Mouse (Mus musculus) lung, adult 2 months (tissue): ENCODE measurements around the gene Hes7. TPM values are rescaled to one million over a fixed set of nuclear protein-coding genes. Genes with fewer than 3 reads are reported as not detected.

Experiments used
- DNase-seq: peaks from one replicate; pipeline ENCODE4 v3.0.0; 2022
- H3K4me1 ChIP-seq: fragments of 200-500 bp; 2 replicates; pipeline ENCODE4 v1.6.1; 2011; ENCODE audit warnings: low read length; ENCODE audit not compliant: control insufficient read depth, insufficient read depth
- H3K4me3 ChIP-seq: fragments of 200-500 bp; replicated peaks from 2 replicates; pipeline ENCODE3; 2011; ENCODE audit warnings: low read depth, mild to moderate bottlenecking, control low read depth, low read length; ENCODE audit errors: extremely low read depth
- CTCF ChIP-seq: fragments of 200-500 bp; IDR thresholded peaks from 2 replicates; pipeline ENCODE4 v1.5.1; 2011; ENCODE audit warnings: mild to moderate bottlenecking, low read length, control low read depth; ENCODE audit not compliant: insufficient read depth
- POLR2A ChIP-seq: fragments of 200-500 bp; IDR thresholded peaks from 2 replicates; pipeline ENCODE4 v1.6.1; 2011; ENCODE audit warnings: low read depth, mild to moderate bottlenecking, control low read depth, low read length, borderline replicate concordance; ENCODE audit errors: extremely low read depth
- WGBS: fragments of 180-500 bp; shearing (Covaris S2); methylation state at CpG from one replicate; pipeline ENCODE4 v1.1.7; 2018; 5-methylcytosine and 5-hydroxymethylcytosine counted together
- polyA plus RNA-seq: library from polyadenylated mRNA; depleted of rRNA; stranded (reverse); fragments of >200 nt; gene quantifications from 2 replicates; pipeline ENCODE4 v1.2.3, GENCODE M21; 2012

The Hes7 gene
- polyA plus RNA-seq, 1 experiment: 0.25 TPM

- TF ChIP-seq CTCF: no peak
- TF ChIP-seq POLR2A: no peak
- no peak for DNase-seq
- peaks cover 11% of the 10 kb centered on the region for H3K4me1 ChIP-seq
- H3K4me3 ChIP-seq: no peak overlapping the region
- WGBS: 55% methylated on average over 4 of the region's 4 CpGs
These were observed 33.1 kb upstream of the Hes7 start for GRCm38 (mm10) chr11:69087082-69087481.

- H3K4me3 ChIP-seq: no peak overlapping the region
- TF ChIP-seq CTCF: no peak
- TF ChIP-seq POLR2A: no peak
- 87% methylated on average over 2 of the region's 2 CpGs for WGBS
- DNase-seq: no peak
- H3K4me1 ChIP-seq: peaks cover 11% of the 10 kb centered on the region
These were observed 32.6 kb upstream of the Hes7 start for GRCm38 (mm10) chr11:69087597-69087996.

- peaks cover 11% of the 10 kb centered on the region for H3K4me1 ChIP-seq
- DNase-seq: peak; percentile 90
- under 1% methylated on average over 67 of the region's 67 CpGs for WGBS
- 0 out of 2 replicates have a peak, but pooled peaks have one; percentile 47 for TF ChIP-seq POLR2A
- no peak for TF ChIP-seq CTCF
- H3K4me3 ChIP-seq: peak within 1 kb of the TSS; percentile 99
These were observed 31.9 kb upstream of the Hes7 start, which contains the start of gene Vamp2 for GRCm38 (mm10) chr11:69088103-69088855. Gene Vamp2, plus strand, starts transcription at chr11:69088490.

- DNase-seq: no peak
- no peak for TF ChIP-seq CTCF
- 0 out of 2 replicates have a peak, but pooled peaks have one; percentile 32 for TF ChIP-seq POLR2A
- Histone ChIP-seq H3K4me1 (peaks cover 11% of the 10 kb centered on the region), H3K4me3 (peak overlapping the region; percentile 99)
- 8% methylated on average over 25 of the region's 25 CpGs for WGBS
These were observed 31.2 kb upstream of the Hes7 start for GRCm38 (mm10) chr11:69088856-69089615.

- WGBS: 64% methylated on average over 12 of the region's 12 CpGs
- Histone ChIP-seq H3K4me1 (peaks cover 11% of the 10 kb centered on the region), H3K4me3 (peak overlapping the region; percentile 99)
- TF ChIP-seq CTCF: no peak
- no peak for TF ChIP-seq POLR2A
- DNase-seq: no peak
These were observed 30.5 kb upstream of the Hes7 start for GRCm38 (mm10) chr11:69089616-69090290.

- WGBS: 46% methylated on average over 6 of the region's 6 CpGs
- DNase-seq: no peak
- Histone ChIP-seq H3K4me1 (peaks cover 11% of the 10 kb centered on the region), H3K4me3 (no peak overlapping the region)
- TF ChIP-seq CTCF (no peak), POLR2A (no peak)
These were observed 29.8 kb upstream of the Hes7 start for GRCm38 (mm10) chr11:69090367-69090766.

GRCm38 (mm10) chr11:69091566-69092385, 28.4 kb upstream of the Hes7 start:
- no peak overlapping the region for H3K4me3 ChIP-seq
- TF ChIP-seq POLR2A (no peak), CTCF (no peak)
- 58% methylated on average over 7 of the region's 7 CpGs for WGBS
- DNase-seq: no peak
- H3K4me1 ChIP-seq: peaks cover 11% of the 10 kb centered on the region

- peak; percentile 93 for DNase-seq
- 9% methylated on average over 3 of the region's 3 CpGs for WGBS
These were observed 27.8 kb upstream of the Hes7 start for GRCm38 (mm10) chr11:69092386-69092751.

More at GRCm38 (mm10) chr11:69092386-69092751, 27.8 kb upstream of the Hes7 start:
- TF ChIP-seq POLR2A (0 out of 2 replicates have a peak, but pooled peaks have one; percentile 17), CTCF (peak; percentile 85)
- Histone ChIP-seq H3K4me3 (no peak overlapping the region), H3K4me1 (peaks cover 11% of the 10 kb centered on the region)
